Mouse (Mus musculus) cerebellum, adult 18-20 months (tissue): ENCODE measurements around the gene Mgat2.
A peak's percentile ranks its signal among the peaks of the same experiment; 100 is the strongest.

Experiments used
- DNase-seq, 2 experiments: peaks; one replicate each; pipeline ENCODE4 v3.0.0; 2021

Gene Mgat2

DNA sequence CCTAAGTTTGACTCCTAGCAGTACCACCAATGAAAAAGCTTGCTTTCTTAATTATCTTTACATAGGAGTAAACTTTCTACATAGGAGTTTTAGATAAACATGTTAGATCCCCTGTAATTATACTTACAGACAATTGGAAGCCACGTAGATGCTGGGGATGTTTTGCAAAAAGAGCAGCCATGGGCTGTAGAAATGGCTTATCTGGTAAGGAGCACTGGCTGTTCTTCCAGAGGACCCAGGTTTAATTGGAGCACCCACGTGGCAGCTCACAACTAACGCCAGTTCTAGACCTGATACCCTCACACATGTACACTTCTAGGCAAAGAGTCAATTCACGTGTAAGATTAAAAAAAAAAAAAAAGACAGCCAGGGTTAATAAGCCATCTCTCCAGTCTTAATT, 2.2 kb upstream of the Mgat2 start:
- DNase-seq = no peak

- DNase-seq = no peak
Observed at GRCm38 (mm10) chr12:69184342-69185295, 662 bp downstream of the Mgat2 start.

DNA sequence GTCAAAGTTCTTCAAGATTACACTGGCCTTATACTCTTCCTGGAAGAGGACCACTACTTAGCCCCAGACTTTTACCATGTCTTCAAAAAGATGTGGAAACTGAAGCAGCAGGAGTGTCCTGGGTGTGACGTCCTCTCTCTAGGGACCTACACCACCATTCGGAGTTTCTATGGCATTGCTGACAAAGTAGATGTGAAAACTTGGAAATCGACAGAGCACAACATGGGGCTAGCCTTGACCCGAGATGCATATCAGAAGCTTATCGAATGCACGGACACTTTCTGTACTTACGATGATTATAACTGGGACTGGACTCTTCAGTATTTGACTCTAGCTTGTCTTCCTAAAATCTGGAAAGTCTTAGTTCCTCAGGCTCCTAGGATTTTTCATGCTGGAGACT, 1.4 kb downstream of the Mgat2 start:
- no peak for DNase-seq

GRCm38 (mm10) chr12:69186811-69187471, 3.0 kb downstream of the Mgat2 start:
- DNase-seq = no peak

- no peak for DNase-seq
Observed at GRCm38 (mm10) chr12:69190074-69190473, 6.1 kb downstream of the Mgat2 start.

GRCm38 (mm10) chr12:69190522-69190921, 6.6 kb downstream of the Mgat2 start:
- DNase-seq = no peak

DNA sequence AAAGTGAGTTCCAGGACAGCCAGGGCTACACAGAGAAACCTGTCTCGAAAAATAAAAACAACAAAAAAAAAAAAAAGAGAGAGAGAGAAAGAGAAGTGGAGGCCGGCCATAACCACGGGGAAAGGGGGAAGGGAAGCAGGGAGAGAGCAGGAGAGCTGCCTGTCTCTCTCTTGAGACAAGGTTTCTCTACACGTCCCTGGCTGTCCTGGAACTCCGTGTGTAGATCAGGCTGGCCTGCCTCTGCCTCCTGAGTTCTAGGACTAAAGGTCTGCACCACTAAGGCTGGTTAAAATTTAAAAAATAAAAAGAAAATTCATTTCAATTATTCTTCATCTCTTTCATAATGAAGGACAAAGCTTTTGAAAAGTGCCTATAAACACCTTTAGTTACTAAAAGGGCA, 7.4 kb downstream of the Mgat2 start:
- DNase-seq = no peak

GRCm38 (mm10) chr12:69192637-69193036, 8.7 kb downstream of the Mgat2 start:
- DNase-seq = no peak

GRCm38 (mm10) chr12:69196444-69197377, 12.8 kb downstream of the Mgat2 start, which contains the start of gene Gm49383:
Gm49383 (minus strand) TSS chr12:69197104.
- DNase-seq = peak; percentile 69 to 85

GRCm38 (mm10) chr12:69197378-69198163, 13.6 kb downstream of the Mgat2 start:
- peak; percentile 47 to 67 for DNase-seq

DNA sequence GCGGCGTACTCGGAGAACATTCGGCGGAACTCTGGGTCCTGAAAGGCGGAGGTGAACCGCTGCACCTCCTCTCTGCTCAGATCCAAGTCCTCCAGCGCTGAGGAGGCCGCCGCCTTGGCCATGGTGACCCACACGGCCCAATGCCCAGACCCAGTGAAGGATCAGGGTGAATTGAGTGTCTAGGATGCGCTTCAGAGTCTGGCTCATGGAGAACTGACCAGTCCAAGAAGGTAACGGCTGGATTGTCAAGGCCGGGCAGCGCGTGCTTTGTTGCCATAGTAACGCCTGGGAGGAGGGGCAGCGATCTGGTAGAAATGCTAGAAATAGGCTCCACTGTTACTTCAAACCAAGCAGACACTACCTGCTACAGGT, 14.2 kb downstream of the Mgat2 start, which contains the start of gene Dnaaf2:
Gene Dnaaf2 (minus strand): TSS at position 266 of the 372 bp plus-strand sequence.
- peak; percentile 66 to 74 for DNase-seq

DNA sequence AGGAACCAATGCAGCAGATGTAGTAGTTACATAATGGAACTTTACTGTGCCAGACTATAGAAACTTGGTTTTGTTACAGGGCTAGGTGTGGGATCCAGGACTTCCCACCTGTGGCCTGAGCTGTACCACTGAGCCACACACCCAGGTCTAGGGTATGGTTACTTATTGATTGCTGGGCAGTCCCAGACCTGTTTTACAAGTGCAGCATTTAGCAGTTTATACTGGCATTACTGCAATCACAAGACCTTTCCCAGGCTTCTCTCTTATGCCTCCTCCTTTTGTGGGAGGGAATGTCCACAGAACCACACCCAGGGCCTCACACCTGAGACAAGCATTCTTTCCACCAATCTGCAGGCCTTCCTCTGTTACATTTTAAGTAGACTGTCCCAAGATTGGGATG, 15.0 kb downstream of the Mgat2 start:
- DNase-seq = no peak

DNA sequence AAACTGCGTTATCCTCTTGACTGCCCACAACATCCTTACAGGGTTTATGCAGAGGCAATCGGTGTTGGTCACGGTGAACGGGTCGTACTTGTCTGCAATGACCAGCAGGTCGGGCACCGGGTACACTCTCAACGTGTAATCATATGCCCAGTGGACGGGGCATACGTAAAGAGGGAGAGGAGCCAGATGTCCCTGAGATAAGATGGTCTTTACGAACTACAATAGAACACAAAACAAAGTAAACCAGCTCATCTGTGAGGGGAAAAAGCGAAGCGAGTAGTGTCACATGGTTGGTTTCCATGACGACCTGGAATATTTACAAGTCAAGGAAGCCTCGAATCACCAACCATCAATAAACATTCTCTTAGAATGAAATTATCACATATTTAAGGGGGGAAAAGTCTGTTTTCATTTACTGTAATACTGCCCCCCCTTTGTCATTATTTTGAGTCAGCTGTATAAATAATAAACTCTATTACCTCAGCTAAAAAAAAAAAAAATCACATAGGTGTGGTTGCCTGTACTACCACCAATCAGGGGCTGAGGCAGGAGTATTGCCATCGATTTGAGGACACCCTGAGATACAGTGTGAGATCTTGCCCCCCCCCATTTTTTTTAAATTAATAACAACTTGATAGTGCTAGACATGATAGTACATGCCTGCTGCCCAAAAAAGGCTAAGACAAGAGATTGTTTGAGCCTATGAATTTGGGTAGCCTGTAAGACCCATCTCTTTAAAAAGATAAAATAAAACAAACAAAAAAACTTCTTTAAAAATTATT, 20.3 kb downstream of the Mgat2 start, which contains the start of gene Gm49384:
Gene Gm49384 (minus strand): TSS at position 216 of the 782 bp plus-strand sequence.
- DNase-seq = no peak

DNA sequence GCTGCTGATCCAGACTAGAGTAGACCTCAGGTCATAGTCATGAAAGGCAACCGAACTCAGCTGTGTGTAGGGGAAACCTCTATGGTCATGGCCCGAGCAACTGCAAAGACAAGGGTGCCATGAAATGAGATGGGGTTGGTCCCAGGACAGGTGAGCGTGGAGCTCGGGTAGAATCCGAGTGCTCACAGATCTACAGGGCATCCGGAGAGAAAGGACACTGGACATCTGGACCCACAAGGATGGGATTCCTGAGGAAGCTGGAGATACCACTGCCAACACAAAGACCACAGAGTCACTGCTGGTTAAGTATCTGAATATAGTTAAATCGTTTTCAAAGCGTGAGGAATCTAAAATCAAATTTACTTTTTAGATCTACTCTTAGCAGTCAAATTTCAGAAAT, 23.4 kb downstream of the Mgat2 start:
- no peak for DNase-seq

GRCm38 (mm10) chr12:69207926-69208325, 24.0 kb downstream of the Mgat2 start:
- DNase-seq = no peak

DNA sequence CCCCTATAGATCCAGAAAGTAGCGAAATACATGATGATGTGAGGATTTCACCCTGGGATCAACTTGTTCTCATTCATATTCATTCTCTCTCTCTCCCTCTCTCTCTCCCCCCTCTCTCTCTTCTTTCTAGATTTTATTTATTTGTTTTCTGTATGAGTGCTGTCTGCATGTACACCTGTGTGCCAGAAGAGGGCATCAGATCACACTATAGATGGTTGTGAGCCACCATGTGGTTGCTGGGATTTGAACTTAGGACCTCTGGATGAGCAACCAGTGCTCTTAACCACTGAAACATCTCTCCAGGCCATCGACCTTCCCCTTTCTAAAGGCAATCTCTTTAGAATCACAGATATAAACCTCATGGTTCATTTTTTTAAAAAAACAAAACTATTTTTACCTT, 24.6 kb downstream of the Mgat2 start:
- no peak for DNase-seq

DNA sequence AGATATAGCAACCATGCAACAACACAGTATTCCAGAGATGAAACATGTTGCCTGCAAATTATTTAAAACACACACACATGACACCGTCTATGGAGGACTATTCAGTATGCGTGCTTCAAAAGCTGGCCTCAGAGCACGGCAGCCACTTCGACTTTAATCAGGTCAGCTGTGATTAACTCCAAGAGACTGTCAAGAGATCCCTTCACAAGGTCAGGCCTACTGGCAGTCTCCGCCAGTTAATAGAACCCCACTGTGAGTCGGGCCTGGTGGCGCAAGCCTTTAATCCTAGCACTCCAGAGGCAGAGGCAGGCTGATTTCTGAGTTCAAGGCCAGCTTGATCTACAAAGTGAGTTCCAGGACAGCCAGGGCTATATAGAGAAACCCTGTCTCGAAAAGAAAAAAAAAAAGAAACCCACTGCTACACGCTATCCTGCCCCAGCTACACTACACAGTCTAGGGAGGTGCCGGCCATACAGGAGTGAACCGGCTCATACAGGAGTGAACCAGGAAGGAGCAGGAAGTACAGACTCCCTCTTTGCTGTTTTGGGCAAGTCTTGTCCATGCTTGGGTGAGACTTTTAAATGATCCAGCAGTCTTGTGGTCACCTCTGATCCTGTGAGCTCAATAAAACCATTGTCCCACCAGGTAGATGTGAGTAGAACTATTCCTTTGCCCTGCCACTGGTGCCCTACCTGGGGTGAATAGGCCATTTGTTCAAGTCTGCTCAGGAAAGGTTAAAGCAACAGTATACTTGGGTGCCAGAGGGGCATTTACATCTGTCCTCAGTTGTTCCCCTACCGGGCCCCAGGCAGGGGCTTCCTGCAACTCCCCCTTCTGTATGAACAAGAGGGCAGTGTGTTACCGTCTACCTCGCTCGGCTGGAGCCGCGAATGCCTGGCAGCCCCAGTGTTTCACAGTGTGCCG, 26.4 kb downstream of the Mgat2 start:
- no peak for DNase-seq

GRCm38 (mm10) chr12:69211057-69211456, 27.1 kb downstream of the Mgat2 start:
- no peak for DNase-seq

GRCm38 (mm10) chr12:69213186-69213777, 29.3 kb downstream of the Mgat2 start:
- DNase-seq = no peak
